Mouse (Mus musculus) left cerebral cortex, postnatal 25 days (tissue): ENCODE measurements around the gene Ropn1. TPM values are rescaled to one million over a fixed set of nuclear protein-coding genes. Genes with fewer than 3 reads are reported as not detected.
A peak's percentile ranks its signal among the peaks of the same experiment; 100 is the strongest.
"Not testable (repeated sequence)": the region's sequence is repeated elsewhere in the genome, so short reads cannot be mapped to it uniquely, and the experiment has no call there.

ENCODE experiments used
- DNase-seq, 2 experiments: peaks; one replicate each; pipeline ENCODE4 v3.0.0; 2022; ENCODE audit warnings: low spot score in 2 of 2, mixed read lengths in 1 of 2
- intact Hi-C: fragments of 180-260 bp; cut with DNase I; formaldehyde crosslinking; loops from one replicate; pipeline ENCODE4 v1.15.1; 2025
- total RNA-seq, 2 experiments: library from RNA; stranded (reverse); gene quantifications; 2 replicates each; pipeline ENCODE4 v1.2.3; 2021

The Ropn1 gene
- total RNA-seq, 2 experiments from 2014 or later: 0.46 TPM; not detected in 1

GRCm38 (mm10) chr16:34674365-34674764 lies 24.6 kb downstream of the Ropn1 start:
- DNase-seq: no peak
- intact Hi-C loops: no loop called here

- DNase-seq: no peak
- intact Hi-C loops: no loop called here
Measured at GRCm38 (mm10) chr16:34681823-34682222, 32.1 kb downstream of the Ropn1 start.

- intact Hi-C loops: no loop called here
- no peak for DNase-seq
Measured at GRCm38 (mm10) chr16:34689879-34690278, 40.2 kb downstream of the Ropn1 start.

GRCm38 (mm10) chr16:34690334-34691144 lies 40.8 kb downstream of the Ropn1 start, which contains the start of gene Ccdc14:
Gene Ccdc14 (plus strand): TSS chr16:34690616.
- DNase-seq: peak; percentile 71 to 78
- intact Hi-C loops: no loop called here

GRCm38 (mm10) chr16:34691156-34691555 lies 41.4 kb downstream of the Ropn1 start:
- intact Hi-C loops: no loop called here
- no peak for DNase-seq

GRCm38 (mm10) chr16:34694477-34694876 lies 44.8 kb downstream of the Ropn1 start:
- DNase-seq: no peak
- intact Hi-C loops: no loop called here

GRCm38 (mm10) chr16:34698721-34699120 lies 49.0 kb downstream of the Ropn1 start:
- DNase-seq, intact Hi-C loops: not testable (repeated sequence)

- DNase-seq: peak; percentile 78 to 88
- intact Hi-C loops: loop anchor here (2.0 to 10.0 kb wide), 4 partner anchors 33 to 575 kb away; no protein-coding TSS in a partner anchor
Measured at GRCm38 (mm10) chr16:34700165-34700827, 50.6 kb downstream of the Ropn1 start.

- intact Hi-C loops: loop anchor here (2.0 to 10.0 kb wide), 4 partner anchors 34 to 576 kb away; no protein-coding TSS in a partner anchor
- DNase-seq: no peak
Measured at GRCm38 (mm10) chr16:34700828-34701216, 51.1 kb downstream of the Ropn1 start.

GRCm38 (mm10) chr16:34706019-34706418 lies 56.3 kb downstream of the Ropn1 start:
- intact Hi-C loops: loop anchor here (10.0 kb wide), 1 partner anchor 581 kb away; no protein-coding TSS in a partner anchor
- DNase-seq: no peak

GRCm38 (mm10) chr16:34706487-34706946 lies 56.8 kb downstream of the Ropn1 start:
- DNase-seq: peak in 1 of 2 experiments; percentile 21
- intact Hi-C loops: loop anchor here (10.0 kb wide), 1 partner anchor 582 kb away; no protein-coding TSS in a partner anchor

GRCm38 (mm10) chr16:34711481-34711880 lies 61.8 kb downstream of the Ropn1 start:
- intact Hi-C loops: loop anchor here (10.0 kb wide), 1 partner anchor 507 kb away; no protein-coding TSS in a partner anchor
- no peak for DNase-seq

- no peak for DNase-seq
- intact Hi-C loops: no loop called here
Measured at GRCm38 (mm10) chr16:34725156-34725555, 75.4 kb downstream of the Ropn1 start.

Other genes with a start within 250 kb of the Ropn1 start
- 100 to 1,000 TPM; 478 to 544 TPM for gene Kalrn, start 76.4 kb upstream of the Ropn1 start, total RNA-seq
- 1 to 10 TPM; 2.1 to 2.7 TPM for gene Ccdc14, start 40.7 kb downstream of the Ropn1 start, total RNA-seq
- gene Mylk, start 95.3 kb downstream of the Ropn1 start, total RNA-seq: 10 to 100 TPM; 11.7 to 16.3 TPM